Mouse (Mus musculus) CH12.LX (cell line): ENCODE results near the gene Tmem167. TPM values are rescaled to one million over a fixed set of nuclear protein-coding genes. Genes with fewer than 3 reads are reported as not detected.

ENCODE experiments used
- DNase-seq: peaks from one replicate; pipeline ENCODE4 v3.0.0-alpha.2; 2013; ENCODE audit errors: extremely low read depth
- H3K27ac ChIP-seq: 2 replicates; pipeline ENCODE4 v1.5.1; 2012; ENCODE audit warnings: low read depth, mild to moderate bottlenecking, control low read depth, moderate library complexity; ENCODE audit not compliant: insufficient read depth
- H3K27me3 ChIP-seq: replicated peaks from 2 replicates; pipeline ENCODE3; 2012; ENCODE audit warnings: inconsistent platforms
- H3K36me3 ChIP-seq, 2 experiments: replicated peaks in 1 of 2; 2 replicates each; pipeline versions ENCODE3 to v1.6.1; 2012; ENCODE audit warnings: inconsistent platforms in 1 of 2, low read length in 1 of 2, mild to moderate bottlenecking in 1 of 2, mixed read lengths in 1 of 2, moderate library complexity in 1 of 2; ENCODE audit not compliant: control insufficient read depth in 1 of 2, insufficient read depth in 1 of 2
- H3K4me1 ChIP-seq, 2 experiments: 2 replicates each; pipeline ENCODE4 v1.6.1; 2012; ENCODE audit warnings: inconsistent platforms in 1 of 2, moderate library complexity in 1 of 2; ENCODE audit not compliant: insufficient read depth in 2 of 2, control insufficient read depth in 1 of 2
- H3K4me2 ChIP-seq: 2 replicates; pipeline ENCODE4 v1.6.1; 2012; ENCODE audit warnings: low read depth, mild to moderate bottlenecking, control low read depth; ENCODE audit not compliant: poor library complexity, insufficient read depth, severe bottlenecking
- H3K4me3 ChIP-seq, 3 experiments: fragments of 150-350 bp in 1 of 3; sonication (generic) in 1 of 3; replicated peaks in 1 of 3; 2 replicates each; pipeline versions ENCODE3 to v1.5.1; 2011 to 2012; ENCODE audit warnings: low read depth in 2 of 3, low read length in 2 of 3, mild to moderate bottlenecking in 2 of 3, moderate library complexity in 2 of 3, control low read depth in 1 of 3, improper control_type of control experiment in 1 of 3, inconsistent platforms in 1 of 3, mixed read lengths in 1 of 3; ENCODE audit not compliant: poor library complexity in 1 of 3
- H3K79me2 ChIP-seq: replicated peaks from 2 replicates; pipeline ENCODE4 v1.6.1; 2012; ENCODE audit warnings: mild to moderate bottlenecking, moderate library complexity; ENCODE audit not compliant: control insufficient read depth, poor library complexity, insufficient read depth, severe bottlenecking; ENCODE audit errors: extremely low read depth
- H3K9ac ChIP-seq: 2 replicates; pipeline ENCODE4 v1.6.1; 2012; ENCODE audit warnings: low read depth, mild to moderate bottlenecking, control low read depth, moderate library complexity; ENCODE audit not compliant: insufficient read depth
- H3K9me3 ChIP-seq: replicated peaks from 2 replicates; pipeline ENCODE3; 2012; ENCODE audit warnings: low read length, inconsistent platforms, mixed read lengths
- ELF1 ChIP-seq: IDR thresholded peaks from 2 replicates; pipeline ENCODE4 v1.6.1; 2014; ENCODE audit warnings: low read depth, mild to moderate bottlenecking, inconsistent platforms, low read length, improper control_type of control experiment
- EP300 ChIP-seq: IDR thresholded peaks from 2 replicates; pipeline ENCODE4 v1.6.1; 2011; ENCODE audit warnings: low read length, improper control_type of control experiment
- HCFC1 ChIP-seq: IDR thresholded peaks from 2 replicates; pipeline ENCODE4 v1.6.1; 2012; ENCODE audit warnings: low read depth, mild to moderate bottlenecking, inconsistent platforms, low read length, improper control_type of control experiment
- IRF4 ChIP-seq: IDR thresholded peaks from 2 replicates; pipeline ENCODE4 v1.6.1; 2014; ENCODE audit warnings: low read depth, mild to moderate bottlenecking, inconsistent platforms, low read length, improper control_type of control experiment
- KAT2A ChIP-seq: IDR thresholded peaks from 2 replicates; pipeline ENCODE4 v1.6.1; 2012; ENCODE audit warnings: low read length, improper control_type of control experiment, inconsistent platforms; ENCODE audit not compliant: insufficient replicate concordance
- MAFK ChIP-seq: IDR thresholded peaks from 2 replicates; pipeline ENCODE4 v1.6.1; 2011; ENCODE audit warnings: low read length, improper control_type of control experiment; ENCODE audit not compliant: insufficient replicate concordance
- MAX ChIP-seq: IDR thresholded peaks from 2 replicates; pipeline ENCODE4 v1.6.1; 2011; ENCODE audit warnings: low read length, improper control_type of control experiment
- MAZ ChIP-seq: IDR thresholded peaks from 2 replicates; pipeline ENCODE4 v1.6.1; 2012; ENCODE audit warnings: low read depth, mild to moderate bottlenecking, inconsistent platforms, low read length, improper control_type of control experiment, moderate library complexity
- POLR2A ChIP-seq: IDR thresholded peaks from 2 replicates; pipeline ENCODE4 v1.6.1; 2011; ENCODE audit warnings: low read depth, mild to moderate bottlenecking, improper control_type of control experiment, low read length
- POLR2AphosphoS2 ChIP-seq: IDR thresholded peaks from 2 replicates; pipeline ENCODE4 v1.6.1; 2011; ENCODE audit warnings: low read depth, low read length, improper control_type of control experiment
- RAD21 ChIP-seq: IDR thresholded peaks from 2 replicates; pipeline ENCODE4 v1.6.1; 2011; ENCODE audit warnings: low read depth, mild to moderate bottlenecking, low read length, improper control_type of control experiment, moderate library complexity
- SIN3A ChIP-seq: IDR thresholded peaks from 2 replicates; pipeline ENCODE4 v1.6.1; 2012; ENCODE audit warnings: low read length, improper control_type of control experiment, inconsistent platforms
- TBP ChIP-seq: conservative IDR thresholded peaks from 2 replicates; pipeline ENCODE4 v1.6.1; 2011; ENCODE audit warnings: low read depth, low read length, improper control_type of control experiment
- TCF12 ChIP-seq: IDR thresholded peaks from 2 replicates; pipeline ENCODE4 v1.6.1; 2014; ENCODE audit warnings: low read depth, mild to moderate bottlenecking, inconsistent platforms, low read length, improper control_type of control experiment
- USF1 ChIP-seq: IDR thresholded peaks from 2 replicates; pipeline ENCODE4 v1.6.1; 2014; ENCODE audit warnings: low read depth, mild to moderate bottlenecking, inconsistent platforms, low read length, improper control_type of control experiment
- ZKSCAN1 ChIP-seq: IDR thresholded peaks from 2 replicates; pipeline ENCODE4 v1.6.1; 2012; ENCODE audit warnings: low read depth, inconsistent platforms, low read length, improper control_type of control experiment, borderline replicate concordance
- dilution Hi-C: fragments of 300-500 bp; cut with MboI; formaldehyde crosslinking; loops from 2 replicates; pipeline ENCODE4 v1.14.3; 2020; ENCODE audit warnings: low sequenced_read_pairs; ENCODE audit not compliant: extremely low pct_unique_long_range_greater_than_20kb, extremely low pct_ligation_motif_present
- in situ Hi-C: fragments of 300-500 bp; cut with MboI; formaldehyde crosslinking; loops from 3 replicates; pipeline ENCODE4 v1.14.3; 2019; ENCODE audit warnings: low sequenced_read_pairs, low pct_ligation_motif_present, low pct_unique_long_range_greater_than_20kb, mixed read lengths
- polyA plus RNA-seq: library from polyadenylated mRNA; unstranded; fragments of >175 nt; gene quantifications from 2 replicates; pipeline ENCODE4 v1.2.1, GENCODE M21; 2012; ENCODE audit warnings: low read depth; ENCODE audit not compliant: insufficient read length
- total RNA-seq, 2 experiments: library from RNA; depleted of rRNA; stranded (reverse); fragments of 300-350 nt in 1 of 2; fragments of >200 nt in 1 of 2; gene quantifications; 2 replicates each; pipeline ENCODE4 v1.2.3; 2012 to 2014

The Tmem167 gene
- total and polyA plus RNA-seq, 3 experiments: 14.1 to 38.6 (median 24.5) TPM

- in situ Hi-C loops (no loop called here), dilution Hi-C loops (no loop called here)
- peaks cover 0 to 9% of the 10 kb centered on the region in 2 experiments; a peak in 2 of 4 replicates for H3K4me1 ChIP-seq
- no peak overlapping the region for H3K4me3 ChIP-seq
- H3K27me3 ChIP-seq: no peaks in the 10 kb centered on the region
- TF ChIP-seq KAT2A: no peak
- no peak for TF ChIP-seq ZKSCAN1
- TF ChIP-seq SIN3A: no peak
- no peak for TF ChIP-seq MAZ
- no peak for TF ChIP-seq POLR2A
- no peak for TF ChIP-seq TCF12
- no peak for TF ChIP-seq TBP
- no peak overlapping the region for H3K27ac ChIP-seq
- peak; percentile 33 for DNase-seq
- H3K79me2 ChIP-seq: no peaks in the 10 kb centered on the region
- H3K36me3 ChIP-seq: no peaks in the 10 kb centered on the region
- H3K9me3 ChIP-seq: no peaks in the 10 kb centered on the region
- H3K4me2 ChIP-seq: no peak overlapping the region
- H3K9ac ChIP-seq: no peak overlapping the region
Observed at GRCm38 (mm10) chr13:90136156-90136910, 47.4 kb downstream of the Tmem167 start.

- Histone ChIP-seq H3K9ac (no peak overlapping the region), H3K4me2 (no peak overlapping the region), H3K4me1 (peaks cover 0 to 11% of the 10 kb centered on the region in 2 experiments; a peak in 2 of 4 replicates), H3K27me3 (no peaks in the 10 kb centered on the region), H3K9me3 (no peaks in the 10 kb centered on the region), H3K79me2 (no peaks in the 10 kb centered on the region), H3K36me3 (no peaks in the 10 kb centered on the region), H3K4me3 (no peak overlapping the region)
- DNase-seq: no peak
- TF ChIP-seq POLR2AphosphoS2 (no peak), EP300 (no peak), ELF1 (no peak), MAX (no peak), MAZ (no peak), MAFK (no peak), RAD21 (no peak), HCFC1 (no peak), USF1 (no peak), IRF4 (no peak)
- TF ChIP-seq, all 38 proteins: peak for 0
- H3K27ac ChIP-seq: no peak overlapping the region
- in situ Hi-C loops: no loop called here
- dilution Hi-C loops: no loop called here
Observed at GRCm38 (mm10) chr13:90141681-90142080, 52.8 kb downstream of the Tmem167 start.
